Mouse (Mus musculus) testis, adult 2 months (tissue): ENCODE results near the gene Rps6kc1.

Experiments
- CTCF ChIP-seq: fragments of 200-500 bp; IDR thresholded peaks from 2 replicates; pipeline ENCODE4 v1.5.1; 2012; ENCODE audit warnings: low read depth, mild to moderate bottlenecking, inconsistent platforms, low read length, moderate library complexity; ENCODE audit not compliant: control insufficient read depth, insufficient read depth, insufficient replicate concordance
- POLR2A ChIP-seq: fragments of 200-500 bp; IDR thresholded peaks from 2 replicates; pipeline ENCODE4 v1.6.1; 2012; ENCODE audit warnings: low read depth, mild to moderate bottlenecking, inconsistent platforms, low read length, moderate library complexity; ENCODE audit not compliant: control insufficient read depth

DNA sequence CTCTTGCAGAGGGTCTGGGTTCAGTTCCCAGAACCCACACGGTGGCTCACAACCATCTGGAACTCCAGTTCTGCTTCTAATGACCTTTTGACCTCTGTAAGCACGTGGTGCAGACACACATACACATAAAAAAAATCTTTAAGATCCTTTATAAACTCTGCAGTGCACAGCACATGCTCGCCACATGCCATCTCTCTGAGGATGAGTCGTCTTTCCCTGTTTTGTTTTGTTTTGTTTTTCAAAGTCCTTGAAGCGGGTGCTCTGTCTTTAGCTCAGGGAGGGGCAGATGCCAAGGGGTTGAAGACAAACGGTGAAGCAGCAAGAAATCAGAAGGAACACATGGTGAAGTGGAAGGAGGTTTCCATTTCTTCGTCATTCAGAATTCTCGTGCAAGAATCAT lies 143.9 kb downstream of the Rps6kc1 start:
- no peak for TF ChIP-seq CTCF
- TF ChIP-seq POLR2A: no peak
